Mouse (Mus musculus) lung, postnatal 0 days (tissue): ENCODE data around the gene 2610301B20Rik.
A peak's percentile ranks its signal among the peaks of the same experiment; 100 is the strongest.

Experiments used
- CTCF ChIP-seq: IDR thresholded peaks from 2 replicates; pipeline ENCODE4 v1.5.1; 2016; ENCODE audit warnings: antibody characterized with exemption, mild to moderate bottlenecking
- EP300 ChIP-seq: IDR thresholded peaks from 2 replicates; pipeline ENCODE4 v1.6.1; 2016; ENCODE audit warnings: antibody characterized with exemption, mild to moderate bottlenecking, control low read depth

DNA sequence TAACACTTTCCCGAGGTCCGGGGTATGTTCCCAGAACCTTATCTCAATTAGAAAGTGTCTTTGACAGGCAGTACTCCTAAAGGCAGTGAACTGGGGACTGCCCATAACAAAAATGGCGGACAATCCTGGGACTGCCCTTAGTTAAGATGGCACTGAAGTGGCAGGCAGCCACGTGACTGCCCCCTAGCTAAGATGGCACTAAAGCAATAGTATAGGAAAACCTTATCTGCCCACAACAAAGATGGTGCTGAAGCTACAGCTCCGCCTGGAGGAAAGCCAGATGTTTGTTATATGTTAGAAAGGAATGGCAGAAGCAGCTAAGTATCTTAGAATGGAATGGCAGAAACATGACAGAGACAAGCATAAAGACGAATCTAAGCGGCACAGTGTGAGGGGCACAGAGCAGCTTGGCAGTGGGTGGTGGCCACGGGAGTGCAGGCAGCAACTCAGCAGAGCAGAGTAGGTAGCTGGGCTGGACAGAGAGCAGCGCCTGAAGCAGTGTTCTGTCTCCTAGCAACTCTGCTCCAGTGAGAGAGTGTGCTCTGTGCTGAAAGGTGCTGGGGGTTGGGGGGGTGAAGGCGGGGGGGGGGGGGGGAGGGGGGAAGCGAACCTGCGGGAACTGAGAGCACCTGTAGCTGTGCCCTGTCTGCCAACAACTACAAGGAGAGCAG is 14.3 kb upstream of the 2610301B20Rik start:
- TF ChIP-seq CTCF: peak; percentile 31
- no peak for TF ChIP-seq EP300
